Mouse (Mus musculus) G1E-ER4 (cell line): Measurements from ENCODE around the gene Tmc3. TPM values are rescaled to one million over a fixed set of nuclear protein-coding genes. Genes with fewer than 3 reads are reported as not detected.

Source experiments
- GATA1 ChIP-seq: IDR thresholded peaks from one replicate; pipeline ENCODE4 v1.8.0; 2012; ENCODE audit warnings: low read length, inconsistent platforms
- polyA plus RNA-seq: library from polyadenylated mRNA; stranded (reverse); fragments of >175 nt; gene quantifications from 2 replicates; pipeline ENCODE4 v1.2.3, GENCODE M21; 2012

Tmc3 gene
- polyA plus RNA-seq, 1 experiment = not detected

DNA sequence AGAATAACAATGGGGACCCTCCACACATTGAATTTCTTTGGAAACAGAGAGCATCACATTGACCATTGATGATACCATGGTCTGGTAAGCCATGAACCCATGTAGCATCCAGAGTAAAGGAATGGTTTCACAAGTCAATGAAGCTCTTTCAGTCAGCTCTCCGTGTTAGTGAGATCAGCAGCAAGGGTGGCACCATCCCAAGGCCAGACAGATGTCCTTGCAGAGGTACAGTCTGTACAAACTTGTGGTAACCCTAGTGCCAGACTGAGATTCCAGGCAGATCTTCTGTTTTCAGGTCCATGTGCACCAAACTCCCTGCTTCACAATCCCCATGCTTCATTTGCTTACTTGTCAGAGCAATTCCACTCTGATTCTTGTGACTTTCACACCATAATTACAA is 39.3 kb downstream of the Tmc3 start:
- TF ChIP-seq GATA1 = no peak

DNA sequence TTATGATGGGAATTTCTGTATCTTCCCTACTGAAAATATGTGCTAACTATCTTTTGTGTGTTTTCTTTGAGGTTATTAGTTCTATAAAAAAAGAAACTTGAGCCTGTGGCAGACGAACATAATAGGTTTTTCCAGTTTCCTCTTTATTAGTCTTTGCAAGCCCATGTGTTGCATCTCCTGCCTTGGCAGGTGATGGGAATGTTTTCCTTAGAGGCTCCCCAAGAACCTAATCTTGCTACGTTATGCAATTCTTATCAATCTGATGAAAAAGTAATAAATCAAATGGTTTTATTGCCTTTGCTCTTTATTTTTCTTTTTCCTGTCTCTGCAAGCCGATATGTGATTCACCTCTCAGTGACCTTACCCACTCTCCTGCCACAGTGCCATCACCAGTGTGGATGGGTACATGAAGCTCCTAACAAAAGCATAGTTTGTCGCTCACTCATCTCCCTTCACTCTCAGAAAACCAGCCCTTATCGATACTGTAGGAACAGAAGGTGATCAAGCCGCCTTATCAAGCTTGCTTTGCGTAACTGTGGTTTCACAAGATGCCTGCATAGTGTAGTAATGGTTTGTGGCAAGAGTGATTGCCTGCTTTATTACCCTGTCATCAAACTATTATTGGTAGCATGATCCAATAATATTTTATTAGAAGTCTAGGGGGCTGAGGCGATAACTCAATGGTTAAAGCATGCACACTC is 42.0 kb downstream of the Tmc3 start:
- TF ChIP-seq GATA1 = no peak

DNA sequence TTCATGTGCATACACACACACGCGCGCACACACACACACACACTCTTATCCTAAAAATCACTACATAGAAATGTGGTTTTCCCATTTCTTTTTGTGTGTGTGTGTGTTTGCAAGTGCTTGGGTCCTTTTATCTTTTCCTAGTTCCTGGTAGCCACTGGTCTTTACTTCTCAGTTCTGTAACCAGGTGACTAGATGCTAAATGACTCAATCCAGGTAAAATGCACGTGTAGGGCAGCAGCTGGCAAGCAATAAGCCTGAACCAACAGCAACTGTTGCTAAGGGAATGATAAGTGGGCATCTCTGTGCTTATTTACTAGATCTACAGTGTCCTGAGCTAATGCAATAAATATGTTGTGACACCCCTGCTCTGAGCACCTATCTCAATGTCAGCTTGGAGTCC is 42.6 kb downstream of the Tmc3 start:
- TF ChIP-seq GATA1 = no peak

DNA sequence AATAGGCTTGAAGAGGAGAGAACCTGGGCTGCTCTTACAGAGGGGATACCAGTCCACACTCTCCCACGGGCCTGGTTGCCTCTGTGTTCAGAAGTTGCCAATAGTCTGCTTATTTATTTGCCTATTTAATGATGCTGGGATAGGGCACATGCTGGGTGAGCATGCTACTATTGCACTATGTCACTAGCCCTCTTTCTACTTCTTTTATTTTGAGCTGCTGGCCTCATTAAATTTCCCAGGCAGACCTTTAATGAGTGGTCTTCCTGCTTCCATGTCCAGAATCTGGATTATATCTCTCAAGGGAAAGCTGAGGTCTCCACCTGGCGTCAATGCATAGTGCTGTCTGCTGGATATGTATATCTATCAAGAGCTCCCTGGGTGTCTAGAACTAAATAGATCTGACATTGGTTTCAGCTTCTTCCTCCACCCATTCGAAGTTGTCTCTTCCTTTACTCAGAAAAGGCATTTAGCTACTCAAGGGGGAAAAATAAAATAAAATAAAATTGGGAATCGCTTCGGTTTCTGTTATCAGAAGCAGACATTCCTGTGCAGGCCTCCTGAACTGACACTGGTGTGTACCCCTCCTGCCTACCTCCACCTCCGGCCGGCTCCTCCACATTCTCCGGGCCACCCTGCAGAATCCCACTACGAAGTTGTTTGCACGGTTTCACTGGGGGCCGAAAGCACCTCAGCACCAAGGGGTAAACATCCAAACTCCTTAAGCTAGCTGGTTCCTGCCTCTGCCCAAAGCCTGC is 46.5 kb downstream of the Tmc3 start:
- no peak for TF ChIP-seq GATA1

DNA sequence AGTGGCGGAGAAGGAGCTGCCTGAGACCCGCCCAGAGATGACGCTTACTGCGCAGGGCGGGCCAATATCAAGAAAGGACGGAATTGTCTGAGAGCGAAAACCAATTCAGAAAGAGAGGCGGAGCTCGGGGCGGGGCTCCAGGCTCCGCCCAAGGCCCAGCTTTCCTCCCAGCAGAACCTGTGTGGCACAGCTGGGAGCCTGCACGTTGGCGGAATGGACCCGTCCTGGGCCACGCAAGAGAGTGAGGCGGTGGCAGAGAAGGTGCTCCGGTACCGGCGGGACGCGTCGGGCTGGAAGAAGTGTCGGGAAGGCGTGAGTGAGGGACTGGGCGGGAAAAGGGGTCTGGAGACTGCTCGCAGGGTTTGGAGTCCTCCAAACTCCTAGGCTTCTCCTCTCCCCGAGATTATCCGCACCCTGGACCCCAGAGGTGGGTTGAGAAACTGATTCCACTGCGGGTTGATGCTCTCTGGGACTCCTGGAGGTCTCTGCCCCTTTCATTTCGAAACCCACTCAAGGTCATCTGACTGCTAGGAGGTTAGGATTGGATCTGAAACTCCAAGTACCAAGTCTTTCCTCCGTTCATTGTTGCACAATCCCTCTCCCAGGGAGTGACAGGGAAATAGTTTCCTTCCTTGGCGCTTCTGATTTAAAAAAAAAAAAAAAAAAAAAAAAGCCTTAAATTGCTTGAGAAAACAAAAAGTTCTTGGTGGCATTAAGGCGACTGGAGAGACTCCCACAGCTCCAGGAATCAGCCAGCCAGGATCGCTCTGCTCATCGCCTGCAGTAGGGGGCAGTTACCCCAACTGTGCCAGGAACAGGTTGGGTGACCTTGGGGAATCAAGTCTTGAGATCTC is 47.3 kb downstream of the Tmc3 start, which contains the start of gene Stard5:
Stard5 (plus strand) TSS at position 132 of the 854 bp plus-strand sequence.
- TF ChIP-seq GATA1 = no peak

DNA sequence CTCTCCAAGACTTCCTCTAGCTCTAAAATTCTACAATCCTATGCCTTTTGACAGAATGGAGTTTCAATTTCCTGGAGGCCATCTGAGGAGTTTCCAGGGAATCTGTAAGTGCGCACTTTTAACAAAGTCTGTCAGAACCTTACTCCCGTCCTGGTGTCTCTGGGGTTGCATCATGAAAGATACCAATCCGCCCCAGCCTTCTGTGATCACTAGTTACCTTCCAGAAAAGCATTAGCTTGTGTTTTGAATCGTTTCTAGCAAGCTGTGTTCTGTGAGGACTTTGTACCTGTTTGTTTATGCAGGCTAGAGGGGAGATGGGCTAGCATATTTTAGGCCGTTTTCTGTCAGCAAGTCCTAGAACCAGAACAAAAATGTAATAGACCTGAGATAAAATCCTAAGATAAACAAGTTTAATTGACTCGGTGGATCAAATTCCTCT is 48.0 kb downstream of the Tmc3 start:
- TF ChIP-seq GATA1 = no peak

DNA sequence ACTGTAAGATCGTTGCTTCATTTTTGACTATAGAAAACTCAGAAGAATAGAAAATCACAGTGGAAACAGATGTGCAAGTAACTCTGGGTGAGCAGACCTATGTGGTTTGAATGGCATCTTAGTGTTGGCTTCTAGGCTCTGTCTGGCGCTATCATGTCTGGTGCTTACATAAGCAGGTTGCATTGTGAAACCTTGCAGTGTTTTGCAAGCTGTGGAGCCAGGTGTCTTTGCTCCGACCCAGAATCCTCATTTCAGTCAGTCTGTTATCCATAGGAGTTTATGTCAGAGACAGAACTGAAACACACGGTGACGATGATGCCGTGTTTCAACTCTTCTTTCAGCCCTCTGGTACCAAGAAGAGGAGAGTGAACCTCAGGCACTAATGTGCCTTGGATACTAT is 49.1 kb downstream of the Tmc3 start:
- no peak for TF ChIP-seq GATA1

DNA sequence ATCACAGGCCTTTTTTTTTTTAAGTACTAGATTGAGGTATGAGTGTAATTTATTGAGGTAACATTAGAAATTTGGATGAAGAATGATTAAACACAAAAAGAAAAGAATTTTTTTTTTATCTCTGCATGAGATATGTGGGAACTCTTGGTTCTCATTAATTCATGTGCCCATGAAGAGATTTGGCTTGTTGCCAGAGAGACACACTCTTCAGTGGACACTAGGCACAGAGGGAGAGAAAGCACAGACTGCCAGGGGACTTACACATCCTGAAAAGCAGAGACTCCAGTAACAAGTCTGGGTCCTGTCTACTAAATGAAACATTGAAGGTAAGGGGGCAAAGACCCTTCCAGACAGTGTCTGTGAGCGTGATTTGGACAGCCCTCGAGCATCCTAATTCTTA is 51.0 kb downstream of the Tmc3 start:
- TF ChIP-seq GATA1 = no peak

DNA sequence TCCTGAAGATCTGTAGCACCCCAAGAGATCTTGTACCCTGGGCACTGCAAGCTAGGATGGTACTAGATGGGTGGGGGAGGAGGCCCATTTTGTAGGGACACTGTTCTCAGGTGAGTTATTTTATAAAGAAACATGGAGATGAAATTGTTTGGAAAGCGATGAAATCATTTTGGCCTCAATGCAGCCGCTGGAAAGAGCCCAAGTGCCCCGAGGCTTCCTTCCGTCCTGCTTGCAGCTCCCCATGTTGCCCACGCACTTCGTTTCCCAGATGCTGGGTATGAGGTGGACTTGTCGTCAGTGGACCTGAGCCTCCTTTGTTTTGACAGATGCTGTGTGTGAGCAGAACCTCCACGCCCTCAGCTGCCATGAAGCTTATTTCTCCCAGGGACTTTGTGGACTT is 51.7 kb downstream of the Tmc3 start:
- no peak for TF ChIP-seq GATA1

DNA sequence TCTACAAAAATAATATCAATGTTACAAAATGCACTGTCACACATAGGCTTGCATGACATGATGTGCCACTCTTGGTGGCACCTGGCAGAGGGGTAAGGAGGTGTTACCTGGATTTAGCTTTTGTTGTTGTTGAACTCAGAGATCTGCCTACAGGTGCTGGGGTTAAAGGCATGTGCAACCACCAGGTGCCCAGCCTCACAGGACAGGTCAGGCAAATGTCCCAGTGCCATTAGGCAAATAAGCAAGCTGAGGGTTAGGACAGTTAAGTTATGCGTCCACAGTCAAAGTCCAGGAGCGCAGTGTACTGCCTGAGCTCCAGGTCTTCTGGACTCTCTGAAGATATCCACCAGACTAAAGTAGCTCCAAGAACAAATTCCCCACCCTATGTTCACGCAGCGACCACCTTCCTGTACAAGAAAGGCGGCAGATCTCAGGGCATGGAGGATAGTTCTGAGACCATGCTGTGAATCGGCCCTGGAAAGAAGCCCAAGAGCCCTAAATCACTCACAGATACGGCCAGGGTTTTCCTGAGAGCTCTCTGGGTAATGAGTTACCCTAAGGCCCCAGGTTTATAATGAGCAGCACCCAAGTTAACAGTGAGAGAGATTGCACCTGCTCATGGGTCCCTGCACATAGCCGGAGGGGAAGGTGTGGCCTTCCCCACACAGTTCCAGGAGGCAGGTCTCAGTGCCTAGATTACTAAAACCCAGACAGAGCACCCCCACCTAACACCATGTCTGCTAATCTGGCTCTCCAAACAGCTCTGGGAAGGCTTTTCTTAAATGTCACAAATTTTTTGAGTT is 53.3 kb downstream of the Tmc3 start:
- TF ChIP-seq GATA1 = no peak

DNA sequence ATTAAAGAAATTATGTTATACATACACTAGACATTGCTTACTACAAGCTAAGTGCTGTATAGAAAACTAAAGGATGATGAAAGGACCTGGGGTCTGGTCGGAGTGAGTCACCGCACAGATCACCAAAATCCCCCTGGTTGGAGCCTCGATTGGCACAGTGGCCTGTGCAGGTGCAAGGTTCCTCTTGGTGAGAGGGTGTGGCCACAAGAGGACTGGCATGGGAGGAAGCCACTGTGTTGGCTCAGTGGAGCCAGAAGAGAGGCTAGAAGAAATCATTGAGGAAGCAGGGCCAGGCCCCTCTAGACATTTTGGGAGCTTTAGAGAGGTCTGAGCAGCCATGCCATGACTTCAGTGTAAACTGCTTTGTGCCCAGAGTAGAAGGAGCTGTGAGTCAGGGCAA is 54.4 kb downstream of the Tmc3 start:
- TF ChIP-seq GATA1 = no peak

DNA sequence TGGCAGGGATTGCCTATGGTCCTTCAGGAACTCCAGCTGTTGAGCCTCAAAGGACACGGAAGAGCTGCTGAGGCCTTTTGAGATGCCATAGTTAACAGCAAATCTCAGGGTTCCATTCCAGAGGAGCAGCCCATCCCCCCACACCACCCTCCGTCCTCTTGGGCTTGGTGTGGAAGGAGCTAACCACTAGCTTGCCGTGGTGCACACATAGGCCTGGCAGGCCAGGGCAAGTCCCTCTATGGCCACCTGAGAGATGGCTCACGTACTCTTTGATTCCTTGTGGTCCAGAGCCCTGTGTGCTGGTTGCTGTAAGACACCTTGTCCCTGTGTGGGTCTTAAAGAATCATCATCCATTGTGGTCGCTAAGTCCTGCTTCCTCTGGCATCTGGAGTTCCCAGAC is 55.9 kb downstream of the Tmc3 start:
- no peak for TF ChIP-seq GATA1

DNA sequence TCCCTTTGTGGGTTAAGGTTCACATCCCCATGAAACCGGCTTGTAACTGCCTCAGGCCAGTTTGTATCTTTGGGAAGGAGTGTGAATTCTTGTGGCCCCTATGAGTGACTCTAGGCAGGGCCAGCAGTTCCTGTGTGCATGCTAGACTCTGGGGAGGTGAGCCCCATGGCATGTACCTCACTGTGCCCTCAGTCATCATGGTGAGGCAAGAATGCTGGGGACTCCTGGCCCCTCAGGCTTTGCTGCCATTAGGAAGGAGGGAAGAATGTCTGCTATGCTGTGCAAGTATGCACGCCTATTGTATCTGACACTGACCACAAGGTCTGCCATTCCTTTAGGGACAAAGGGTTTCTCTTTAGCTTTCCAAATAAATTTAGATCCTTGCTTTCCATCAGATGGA is 56.4 kb downstream of the Tmc3 start:
- no peak for TF ChIP-seq GATA1

DNA sequence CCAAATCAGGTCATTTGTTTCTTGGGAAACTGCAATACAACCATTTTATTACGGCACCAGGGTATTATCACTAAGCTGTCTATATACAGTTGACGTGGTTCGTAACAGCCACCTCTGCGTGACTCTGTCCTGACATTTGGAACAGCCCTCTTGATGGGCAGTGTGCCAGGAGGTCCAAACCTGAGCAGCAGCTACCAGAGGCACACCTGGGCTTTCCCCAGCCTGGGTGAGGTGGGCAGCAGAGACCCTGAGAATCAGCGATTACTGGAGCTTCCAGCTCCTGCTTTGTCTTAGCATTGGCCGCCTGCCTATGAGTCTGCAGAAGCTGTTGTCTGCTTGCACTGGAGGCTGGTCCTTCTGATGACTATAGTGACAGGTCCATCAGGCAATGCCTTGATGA is 58.9 kb downstream of the Tmc3 start:
- no peak for TF ChIP-seq GATA1

DNA sequence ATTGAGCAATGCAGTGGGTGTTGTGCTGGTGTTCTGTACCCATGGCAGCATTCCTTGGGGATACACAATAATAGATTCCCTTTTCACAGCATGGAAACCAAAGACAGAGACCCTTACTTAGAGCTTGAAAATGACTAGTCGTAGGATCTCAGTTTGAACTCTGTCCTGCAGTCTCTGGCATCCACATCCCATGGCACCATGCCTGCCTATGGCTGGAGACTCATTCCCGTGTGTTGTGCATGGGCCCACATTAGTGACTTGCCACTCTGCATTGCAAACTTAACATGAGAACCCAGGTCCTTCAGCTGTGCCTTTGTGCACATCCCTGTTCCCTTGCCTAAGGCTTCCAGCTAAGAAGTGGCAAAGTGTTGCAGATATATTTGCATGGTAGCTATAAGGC is 60.0 kb downstream of the Tmc3 start:
- no peak for TF ChIP-seq GATA1
